Mouse (Mus musculus) 3T3-L1 (cell line): Measurements from ENCODE around the gene Eral1.

ENCODE experiments used
- DNase-seq: peaks from one replicate; pipeline ENCODE4 v3.0.0-alpha.2; 2015; ENCODE audit warnings: low read depth, low spot score

Eral1 gene

GRCm38 (mm10) chr11:78037831-78038752 lies 42.1 kb downstream of the Eral1 start, which contains the start of gene Flot2:
Flot2 (plus strand) TSS chr11:78037931.
- DNase-seq = peak; percentile 71

- no peak for DNase-seq
These were observed 43.4 kb downstream of the Eral1 start for GRCm38 (mm10) chr11:78036791-78037190.

- DNase-seq = no peak
These were observed 46.1 kb downstream of the Eral1 start for GRCm38 (mm10) chr11:78033931-78034617.

- DNase-seq = peak; percentile 25
These were observed 47.4 kb downstream of the Eral1 start for GRCm38 (mm10) chr11:78032809-78033195.

- DNase-seq = peak; percentile 89
These were observed 48.0 kb downstream of the Eral1 start, which contains the start of gene Dhrs13 for GRCm38 (mm10) chr11:78031947-78032808. Dhrs13 (plus strand) TSS chr11:78032280.

GRCm38 (mm10) chr11:78031389-78031788 lies 48.8 kb downstream of the Eral1 start:
- DNase-seq = peak; percentile 21

DNA sequence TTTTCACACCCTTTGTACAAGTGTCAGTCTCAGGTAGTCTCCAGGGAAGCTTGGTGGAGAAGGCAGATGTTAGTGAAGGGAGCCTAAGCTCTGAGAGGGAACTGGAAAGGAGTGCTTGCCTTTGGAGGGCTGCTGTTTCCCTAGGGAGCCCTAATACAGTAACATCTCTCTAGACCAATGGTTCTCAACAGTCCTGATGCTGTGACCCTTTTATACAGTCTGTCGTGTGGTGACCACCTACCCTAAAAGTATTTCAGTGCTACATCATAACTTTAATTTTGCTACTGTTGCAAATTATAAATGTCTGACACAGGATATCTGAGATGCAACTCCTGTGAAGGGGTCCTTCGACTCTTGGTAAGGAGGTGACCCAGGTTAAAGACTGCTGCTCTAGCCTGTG lies 49.6 kb downstream of the Eral1 start:
- peak; percentile 8 for DNase-seq

GRCm38 (mm10) chr11:78029240-78029639 lies 50.9 kb downstream of the Eral1 start:
- no peak for DNase-seq

DNA sequence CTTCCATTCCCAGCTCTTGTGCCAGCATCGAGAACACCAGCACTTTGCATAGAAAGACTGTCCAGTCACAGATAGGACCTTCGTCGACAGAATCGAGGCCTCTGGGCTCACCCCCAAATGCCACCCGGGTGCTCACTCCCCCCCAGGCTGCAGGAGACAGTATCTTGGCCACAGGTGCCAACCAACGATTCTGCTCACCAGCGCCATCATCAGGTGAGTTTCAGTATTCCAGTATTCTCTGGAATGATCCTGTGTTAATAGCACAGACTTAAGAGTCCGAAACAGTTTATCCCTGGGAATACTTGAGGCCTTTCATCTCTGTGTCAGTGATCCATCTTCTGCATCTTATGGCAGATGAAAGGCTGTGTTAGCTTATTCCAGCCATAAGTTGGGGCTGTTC lies 56.6 kb downstream of the Eral1 start:
- peak; percentile 56 for DNase-seq
